Mouse (Mus musculus): Measurements from ENCODE around the gene Fgd2. TPM values are rescaled to one million over a fixed set of nuclear protein-coding genes. Genes with fewer than 3 reads are reported as not detected.

Gene Fgd2
- polyA plus RNA-seq, 1 experiment from 2014 or later: 10.5 TPM

- Histone ChIP-seq H3K4me3 (ENCODE audit: low read depth, low read length) (no peak overlapping the region), H3K27ac (replicated peaks; ENCODE audit: low read depth, low read length) (no peak overlapping the region), H3K4me1 (ENCODE audit: control insufficient read depth, insufficient read depth, low read length) (peaks cover 17% of the 10 kb centered on the region; the same call in 1 of the 2 replicates), H3K36me3 (ENCODE audit: control insufficient read depth, insufficient read depth, low read length) (no peaks in the 10 kb centered on the region), H3K4me2 (ENCODE audit: low read depth, low read length) (no peak overlapping the region), H3K9me3 (ENCODE audit: control insufficient read depth, low read length) (no peaks in the 10 kb centered on the region), H3K9ac (ENCODE audit: low read depth, low read length) (no peak overlapping the region), H3K27me3 (replicated peaks; ENCODE audit: control insufficient read depth, insufficient read depth, low read length) (no peaks in the 10 kb centered on the region)
- 48% methylated on average over 6 of the region's 6 CpGs for WGBS
- DNase-seq (ENCODE audit: low spot score) (no peak), ATAC-seq (ENCODE audit: low read depth) (no peak)
Measured at GRCm38 (mm10) chr17:29396056-29396799, 35.5 kb downstream of the Fgd2 start.

- Histone ChIP-seq H3K9ac (ENCODE audit: low read depth, low read length) (no peak overlapping the region), H3K9me3 (ENCODE audit: control insufficient read depth, low read length) (no peaks in the 10 kb centered on the region), H3K27ac (replicated peaks; ENCODE audit: low read depth, low read length) (no peak overlapping the region), H3K4me2 (ENCODE audit: low read depth, low read length) (peak overlapping the region; percentile 32; the same call in 1 of the 2 replicates), H3K4me3 (ENCODE audit: low read depth, low read length) (no peak overlapping the region), H3K4me1 (ENCODE audit: control insufficient read depth, insufficient read depth, low read length) (peaks cover 17% of the 10 kb centered on the region; the same call in 1 of the 2 replicates), H3K27me3 (replicated peaks; ENCODE audit: control insufficient read depth, insufficient read depth, low read length) (no peaks in the 10 kb centered on the region), H3K36me3 (ENCODE audit: control insufficient read depth, insufficient read depth, low read length) (no peaks in the 10 kb centered on the region)
- DNase-seq (ENCODE audit: low spot score): peak; percentile 91
- 13% methylated on average over 6 of the region's 6 CpGs for WGBS
- peak; percentile 69 for ATAC-seq (ENCODE audit: low read depth)
Measured at GRCm38 (mm10) chr17:29396821-29397242, 36.1 kb downstream of the Fgd2 start.

GRCm38 (mm10) chr17:29397480-29398433 is 37.0 kb downstream of the Fgd2 start:
- WGBS: 3% methylated on average over 25 of the region's 27 CpGs
- H3K4me2 ChIP-seq (ENCODE audit: low read depth, low read length): peak overlapping the region; percentile 70
- peak overlapping the region; percentile 31 for H3K4me3 ChIP-seq (ENCODE audit: low read depth, low read length)
- ATAC-seq (ENCODE audit: low read depth): peak; percentile 76
- H3K27me3 ChIP-seq (replicated peaks; ENCODE audit: control insufficient read depth, insufficient read depth, low read length): no peaks in the 10 kb centered on the region
- H3K36me3 ChIP-seq (ENCODE audit: control insufficient read depth, insufficient read depth, low read length): no peaks in the 10 kb centered on the region
- peak; percentile 91 for DNase-seq (ENCODE audit: low spot score)
- H3K4me1 ChIP-seq (ENCODE audit: control insufficient read depth, insufficient read depth, low read length): peaks cover 17% of the 10 kb centered on the region; the same call in 1 of the 2 replicates
- H3K27ac ChIP-seq (replicated peaks; ENCODE audit: low read depth, low read length): peak overlapping the region; percentile 57; the same call in 1 of the 2 replicates
- peak overlapping the region; percentile 52 for H3K9ac ChIP-seq (ENCODE audit: low read depth, low read length)
- H3K9me3 ChIP-seq (ENCODE audit: control insufficient read depth, low read length): no peaks in the 10 kb centered on the region

GRCm38 (mm10) chr17:29398434-29399026 is 37.8 kb downstream of the Fgd2 start:
- Histone ChIP-seq H3K4me2 (ENCODE audit: low read depth, low read length) (peak overlapping the region; percentile 70), H3K27me3 (replicated peaks; ENCODE audit: control insufficient read depth, insufficient read depth, low read length) (no peaks in the 10 kb centered on the region), H3K4me1 (ENCODE audit: control insufficient read depth, insufficient read depth, low read length) (peaks cover 17% of the 10 kb centered on the region; the same call in 1 of the 2 replicates), H3K9me3 (ENCODE audit: control insufficient read depth, low read length) (no peaks in the 10 kb centered on the region), H3K27ac (replicated peaks; ENCODE audit: low read depth, low read length) (peak overlapping the region; percentile 57; the same call in 1 of the 2 replicates), H3K36me3 (ENCODE audit: control insufficient read depth, insufficient read depth, low read length) (no peaks in the 10 kb centered on the region), H3K9ac (ENCODE audit: low read depth, low read length) (peak overlapping the region; percentile 52), H3K4me3 (ENCODE audit: low read depth, low read length) (peak overlapping the region; percentile 31)
- no peak for ATAC-seq (ENCODE audit: low read depth)
- DNase-seq (ENCODE audit: low spot score): no peak
- WGBS: 17% methylated on average over 17 of the region's 17 CpGs

DNA sequence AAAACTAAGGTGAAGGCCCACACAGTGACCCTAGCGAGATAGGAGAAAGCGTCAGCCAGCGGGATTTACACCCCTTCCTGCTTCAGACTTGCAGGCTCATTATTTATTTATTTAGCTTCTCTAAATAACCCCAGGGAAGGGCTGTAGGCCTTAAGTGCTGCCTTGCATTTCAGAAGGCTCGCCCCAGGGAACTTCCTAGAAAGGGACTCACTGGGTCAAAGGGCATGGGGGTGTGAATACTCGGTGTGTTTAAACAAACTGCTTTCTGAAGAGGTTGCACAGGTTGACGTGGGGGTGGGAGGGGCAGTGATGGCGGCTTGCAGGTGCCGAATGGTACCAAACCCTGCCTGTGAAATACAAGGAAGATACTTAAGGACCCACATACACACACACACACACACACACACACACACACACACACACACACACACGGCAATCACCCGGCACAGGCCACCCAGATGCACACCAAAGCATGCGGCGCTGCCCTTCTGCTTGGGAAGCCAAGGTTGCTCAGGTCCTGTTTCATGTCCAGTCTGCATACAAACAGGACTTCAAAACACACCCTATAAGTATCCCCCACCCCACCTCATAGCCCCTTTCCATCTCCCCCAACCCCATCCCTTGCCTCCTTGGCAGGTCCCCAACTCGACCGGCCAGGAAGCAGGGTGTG is 38.7 kb downstream of the Fgd2 start:
- H3K27me3 ChIP-seq (replicated peaks; ENCODE audit: control insufficient read depth, insufficient read depth, low read length): no peaks in the 10 kb centered on the region
- H3K4me1 ChIP-seq (ENCODE audit: control insufficient read depth, insufficient read depth, low read length): peaks cover 17% of the 10 kb centered on the region; the same call in 1 of the 2 replicates
- no peak overlapping the region for H3K4me2 ChIP-seq (ENCODE audit: low read depth, low read length)
- no peaks in the 10 kb centered on the region for H3K36me3 ChIP-seq (ENCODE audit: control insufficient read depth, insufficient read depth, low read length)
- DNase-seq (ENCODE audit: low spot score): no peak
- H3K4me3 ChIP-seq (ENCODE audit: low read depth, low read length): no peak overlapping the region
- no peak overlapping the region for H3K9ac ChIP-seq (ENCODE audit: low read depth, low read length)
- no peak overlapping the region for H3K27ac ChIP-seq (replicated peaks; ENCODE audit: low read depth, low read length)
- H3K9me3 ChIP-seq (ENCODE audit: control insufficient read depth, low read length): no peaks in the 10 kb centered on the region
- no peak for ATAC-seq (ENCODE audit: low read depth)
- 57% methylated on average over 12 of the region's 14 CpGs for WGBS

- WGBS: 54% methylated on average over 5 of the region's 5 CpGs
Measured at GRCm38 (mm10) chr17:29400044-29400443, 39.3 kb downstream of the Fgd2 start.

GRCm38 (mm10) chr17:29401741-29402268 is 41.1 kb downstream of the Fgd2 start:
- DNase-seq (ENCODE audit: low spot score): no peak
- H3K27ac ChIP-seq (replicated peaks; ENCODE audit: low read depth, low read length): no peak overlapping the region
- H3K4me1 ChIP-seq (ENCODE audit: control insufficient read depth, insufficient read depth, low read length): peaks cover 17% of the 10 kb centered on the region; the same call in 1 of the 2 replicates
- H3K9me3 ChIP-seq (ENCODE audit: control insufficient read depth, low read length): no peaks in the 10 kb centered on the region
- 53% methylated on average over 13 of the region's 15 CpGs for WGBS
- ATAC-seq (ENCODE audit: low read depth): no peak
- H3K27me3 ChIP-seq (replicated peaks; ENCODE audit: control insufficient read depth, insufficient read depth, low read length): no peaks in the 10 kb centered on the region
- H3K4me2 ChIP-seq (ENCODE audit: low read depth, low read length): no peak overlapping the region
- no peaks in the 10 kb centered on the region for H3K36me3 ChIP-seq (ENCODE audit: control insufficient read depth, insufficient read depth, low read length)
- H3K4me3 ChIP-seq (ENCODE audit: low read depth, low read length): no peak overlapping the region
- no peak overlapping the region for H3K9ac ChIP-seq (ENCODE audit: low read depth, low read length)

More at GRCm38 (mm10) chr17:29400044-29400443, 39.3 kb downstream of the Fgd2 start:
- H3K9ac ChIP-seq (ENCODE audit: low read depth, low read length): no peak overlapping the region
- peaks cover 17% of the 10 kb centered on the region; the same call in 1 of the 2 replicates for H3K4me1 ChIP-seq (ENCODE audit: control insufficient read depth, insufficient read depth, low read length)
- no peak overlapping the region for H3K4me2 ChIP-seq (ENCODE audit: low read depth, low read length)
- H3K4me3 ChIP-seq (ENCODE audit: low read depth, low read length): no peak overlapping the region
- DNase-seq (ENCODE audit: low spot score) (no peak), ATAC-seq (ENCODE audit: low read depth) (no peak)
- no peak overlapping the region for H3K27ac ChIP-seq (replicated peaks; ENCODE audit: low read depth, low read length)
- H3K9me3 ChIP-seq (ENCODE audit: control insufficient read depth, low read length): no peaks in the 10 kb centered on the region
- H3K36me3 ChIP-seq (ENCODE audit: control insufficient read depth, insufficient read depth, low read length): no peaks in the 10 kb centered on the region
- H3K27me3 ChIP-seq (replicated peaks; ENCODE audit: control insufficient read depth, insufficient read depth, low read length): no peaks in the 10 kb centered on the region

Measured in embryonic facial prominence, embryonic 14.5 days (tissue).